Mouse (Mus musculus) heart, postnatal 0 days (tissue): ENCODE measurements around the gene Hspa4.

Experiments
- CTCF ChIP-seq: IDR thresholded peaks from 2 replicates; pipeline ENCODE4 v1.5.1; 2016; ENCODE audit warnings: antibody characterized with exemption, control low read depth, low read depth
- EP300 ChIP-seq: IDR thresholded peaks from 2 replicates; pipeline ENCODE4 v1.6.1; 2016; ENCODE audit warnings: antibody characterized with exemption, low read depth

DNA sequence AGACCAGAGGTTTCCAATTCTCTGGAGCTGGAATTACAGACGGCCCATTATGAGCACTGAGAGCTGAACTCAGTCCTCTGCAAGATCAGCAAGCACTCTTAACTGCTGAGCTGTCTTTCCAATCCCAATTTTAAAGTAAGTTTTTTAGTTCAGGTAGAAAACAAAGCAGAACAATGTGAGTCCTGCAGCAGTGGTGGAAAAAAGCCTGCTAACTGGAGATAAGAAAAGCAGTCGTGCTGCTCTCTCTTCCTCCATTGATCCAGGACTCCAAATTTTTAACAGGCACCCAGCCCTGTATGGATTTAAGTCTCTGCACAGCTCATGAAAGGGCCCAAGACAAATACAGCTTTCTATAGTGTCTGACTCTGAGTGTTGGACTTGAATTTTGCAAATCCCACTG, 43.3 kb downstream of the Hspa4 start:
- TF ChIP-seq EP300 (no peak), CTCF (no peak)
